Mouse (Mus musculus) myocyte (in vitro differentiated cells): ENCODE data around the gene Inpp4b. TPM values are rescaled to one million over a fixed set of nuclear protein-coding genes. Genes with fewer than 3 reads are reported as not detected.
A peak's percentile ranks its signal among the peaks of the same experiment; 100 is the strongest.

ENCODE experiments used
- H3K27me3 ChIP-seq: one replicate; pipeline ENCODE4 v1.6.1; 2011; ENCODE audit not compliant: control insufficient read depth, insufficient read depth, insufficient read length
- H3K36me3 ChIP-seq: one replicate; pipeline ENCODE4 v1.6.1; 2011; ENCODE audit not compliant: control insufficient read depth, insufficient read depth
- H3K4me2 ChIP-seq: one replicate; pipeline ENCODE4 v1.6.1; 2011; ENCODE audit warnings: low read depth, control low read depth
- H3K4me3 ChIP-seq: one replicate; pipeline ENCODE4 v1.5.1; 2011; ENCODE audit warnings: mild to moderate bottlenecking, control low read depth, moderate library complexity
- H3K79me2 ChIP-seq: one replicate; pipeline ENCODE4 v1.6.1; 2011; ENCODE audit not compliant: control insufficient read depth, insufficient read depth
- H3ac ChIP-seq: one replicate; pipeline ENCODE4 v1.6.1; 2011; ENCODE audit not compliant: control insufficient read depth, insufficient read length
- CEBPB ChIP-seq: IDR thresholded peaks from 2 replicates; pipeline ENCODE4 v1.6.1; 2011; ENCODE audit warnings: mild to moderate bottlenecking, moderate library complexity; ENCODE audit not compliant: poor library complexity, insufficient read depth, severe bottlenecking
- E2F4 ChIP-seq: IDR thresholded peaks from one replicate; pipeline ENCODE4 v1.6.1; 2011; ENCODE audit warnings: mild to moderate bottlenecking, control low read depth, moderate library complexity; ENCODE audit not compliant: insufficient read depth
- MAX ChIP-seq: IDR thresholded peaks from one replicate; pipeline ENCODE4 v1.6.1; 2011; ENCODE audit warnings: low read depth, mild to moderate bottlenecking, control low read depth
- MYOD1 ChIP-seq, 3 experiments: IDR thresholded peaks; one replicate each; pipeline ENCODE4 v1.6.1; 2011; ENCODE audit warnings: control low read depth in 2 of 3, low read depth in 2 of 3, mild to moderate bottlenecking in 2 of 3, moderate library complexity in 1 of 3; ENCODE audit not compliant: insufficient read length in 2 of 3, control insufficient read depth in 1 of 3
- MYOG ChIP-seq, 3 experiments: IDR thresholded peaks; one replicate each; pipeline ENCODE4 v1.6.1; 2011; ENCODE audit warnings: control low read depth in 2 of 3, low read depth in 2 of 3, mild to moderate bottlenecking in 2 of 3; ENCODE audit not compliant: insufficient read length in 2 of 3, control insufficient read depth in 1 of 3, insufficient read depth in 1 of 3
- POLR2A ChIP-seq: IDR thresholded peaks from one replicate; pipeline ENCODE4 v1.6.1; 2011; ENCODE audit warnings: low read depth, mild to moderate bottlenecking, control low read depth, moderate library complexity; ENCODE audit not compliant: insufficient read length
- POLR2AphosphoS2 ChIP-seq: IDR thresholded peaks from one replicate; pipeline ENCODE4 v1.6.1; 2011; ENCODE audit warnings: low read depth, control low read depth; ENCODE audit not compliant: insufficient read length
- REST ChIP-seq: IDR thresholded peaks from one replicate; pipeline ENCODE4 v1.6.1; 2011; ENCODE audit warnings: mild to moderate bottlenecking, control low read depth, moderate library complexity; ENCODE audit not compliant: insufficient read depth, insufficient read length
- SRF ChIP-seq: IDR thresholded peaks from one replicate; pipeline ENCODE4 v1.6.1; 2011; ENCODE audit warnings: low read depth; ENCODE audit not compliant: control insufficient read depth, insufficient read length
- TCF12 ChIP-seq: IDR thresholded peaks from one replicate; pipeline ENCODE4 v1.6.1; 2011; ENCODE audit warnings: mild to moderate bottlenecking, control low read depth; ENCODE audit not compliant: poor library complexity, insufficient read depth, severe bottlenecking
- TCF3 ChIP-seq: IDR thresholded peaks from one replicate; pipeline ENCODE4 v1.6.1; 2011; ENCODE audit warnings: low read depth, control low read depth; ENCODE audit not compliant: insufficient read length
- USF1 ChIP-seq: IDR thresholded peaks from one replicate; pipeline ENCODE4 v1.6.1; 2011; ENCODE audit warnings: low read depth, mild to moderate bottlenecking, control low read depth, moderate library complexity
- polyA plus RNA-seq: library from polyadenylated mRNA; unstranded; fragments of >200 nt; fragmentation: generic; extraction: Trizol; gene quantifications from one replicate; pipeline ENCODE4 v1.2.1, GENCODE M21; 2012; ENCODE audit warnings: missing spikeins

Inpp4b gene
- polyA plus RNA-seq, 1 experiment, result 5.6 TPM

GRCm38 (mm10) chr8:81735655-81736054 lies 393.3 kb downstream of the Inpp4b start:
- TF ChIP-seq SRF (no peak), REST (no peak), MYOD1 (IDR thresholded peaks at IDR 0.05; ENCODE audit: control insufficient read depth in 1 of 3, insufficient read length in 2 of 3, low read depth in 2 of 3) (no peak), MAX (no peak), TCF3 (no peak), POLR2AphosphoS2 (no peak), POLR2A (no peak), CEBPB (no peak), MYOG (IDR thresholded peaks at IDR 0.05; ENCODE audit: control insufficient read depth in 1 of 3, insufficient read depth in 1 of 3, insufficient read length in 2 of 3, low read depth in 2 of 3) (no peak), E2F4 (no peak), TCF12 (no peak), USF1 (no peak)
- Histone ChIP-seq H3ac (no peak overlapping the region), H3K4me3 (no peak overlapping the region), H3K4me2 (no peak overlapping the region), H3K27me3 (no peaks in the 10 kb centered on the region), H3K79me2 (no peaks in the 10 kb centered on the region), H3K36me3 (no peaks in the 10 kb centered on the region)

- no peak overlapping the region for H3ac ChIP-seq
- TF ChIP-seq POLR2AphosphoS2 (no peak), E2F4 (no peak), MYOG (IDR thresholded peaks at IDR 0.05; ENCODE audit: control insufficient read depth in 1 of 3, insufficient read depth in 1 of 3, insufficient read length in 2 of 3, low read depth in 2 of 3) (no peak), POLR2A (no peak), USF1 (no peak), REST (no peak), TCF12 (no peak), CEBPB (no peak), SRF (no peak), MAX (no peak), TCF3 (no peak), MYOD1 (IDR thresholded peaks at IDR 0.05; ENCODE audit: control insufficient read depth in 1 of 3, insufficient read length in 2 of 3, low read depth in 2 of 3) (no peak)
- H3K79me2 ChIP-seq, result no peaks in the 10 kb centered on the region
- H3K27me3 ChIP-seq, result no peaks in the 10 kb centered on the region
- H3K4me3 ChIP-seq, result no peak overlapping the region
- H3K4me2 ChIP-seq, result no peak overlapping the region
- no peaks in the 10 kb centered on the region for H3K36me3 ChIP-seq
Observed at GRCm38 (mm10) chr8:81736103-81736502, 393.7 kb downstream of the Inpp4b start.

DNA sequence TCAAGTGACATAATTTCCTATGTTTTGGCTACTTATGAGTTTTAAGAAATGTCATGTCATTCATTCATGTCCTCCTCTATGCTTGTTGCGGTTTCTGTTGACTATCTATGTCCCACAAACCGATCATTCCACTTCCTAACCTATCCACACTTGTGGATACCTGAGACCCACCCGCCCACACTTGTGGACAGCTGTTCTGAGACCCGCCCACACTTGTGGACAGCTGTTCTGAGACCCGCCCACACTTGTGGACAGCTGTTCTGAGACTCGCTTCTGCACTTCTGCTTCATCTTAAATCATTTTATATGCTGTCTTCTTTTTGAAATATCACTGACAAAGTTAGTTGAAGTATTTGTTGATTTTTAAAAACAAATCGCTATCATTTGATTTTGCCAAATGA lies 400.2 kb downstream of the Inpp4b start:
- H3K79me2 ChIP-seq, result no peaks in the 10 kb centered on the region
- H3K4me3 ChIP-seq, result no peak overlapping the region
- H3K27me3 ChIP-seq, result no peaks in the 10 kb centered on the region
- H3K4me2 ChIP-seq, result peak overlapping the region; percentile 4
- H3ac ChIP-seq, result no peak overlapping the region
- peak; percentile 38 to 86 (median 70) for TF ChIP-seq MYOG (IDR thresholded peaks at IDR 0.05; ENCODE audit: control insufficient read depth in 1 of 3, insufficient read depth in 1 of 3, insufficient read length in 2 of 3, low read depth in 2 of 3)
- TF ChIP-seq USF1, result no peak
- TF ChIP-seq POLR2A, result no peak
- TF ChIP-seq TCF12, result peak; percentile 60
- TF ChIP-seq MYOD1 (IDR thresholded peaks at IDR 0.05; ENCODE audit: control insufficient read depth in 1 of 3, insufficient read length in 2 of 3, low read depth in 2 of 3), result peak in 2 of 3 experiments; percentile 87 to 89
- TF ChIP-seq CEBPB, result no peak
- TF ChIP-seq SRF, result no peak
- peak; percentile 50 for TF ChIP-seq TCF3
- no peaks in the 10 kb centered on the region for H3K36me3 ChIP-seq

DNA sequence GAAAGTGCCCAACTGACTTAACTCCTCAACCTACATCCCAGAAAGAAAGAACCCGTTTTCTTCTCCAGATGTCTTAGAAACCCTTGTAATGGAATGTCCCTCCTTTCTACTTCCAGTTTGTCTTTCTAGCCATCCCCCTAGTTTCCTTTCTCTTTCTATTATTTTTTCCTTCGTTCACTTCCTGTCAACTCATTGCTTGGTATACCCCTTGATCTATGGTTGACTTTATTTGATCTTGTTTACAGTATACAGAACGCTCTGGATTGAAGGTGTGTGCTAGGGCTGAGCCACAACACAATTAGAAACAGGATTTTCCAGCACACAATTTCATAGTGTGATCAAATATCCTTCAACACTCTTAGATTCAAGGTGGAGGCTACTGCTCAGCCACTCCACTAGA lies 400.7 kb downstream of the Inpp4b start:
- H3K36me3 ChIP-seq, result no peaks in the 10 kb centered on the region
- TF ChIP-seq POLR2A (no peak), MAX (no peak), USF1 (no peak), CEBPB (no peak), TCF3 (no peak), REST (no peak), TCF12 (no peak), MYOD1 (IDR thresholded peaks at IDR 0.05; ENCODE audit: control insufficient read depth in 1 of 3, insufficient read length in 2 of 3, low read depth in 2 of 3) (no peak), E2F4 (no peak), MYOG (IDR thresholded peaks at IDR 0.05; ENCODE audit: control insufficient read depth in 1 of 3, insufficient read depth in 1 of 3, insufficient read length in 2 of 3, low read depth in 2 of 3) (no peak), SRF (no peak), POLR2AphosphoS2 (no peak)
- no peaks in the 10 kb centered on the region for H3K27me3 ChIP-seq

GRCm38 (mm10) chr8:81745439-81745838 lies 403.1 kb downstream of the Inpp4b start:
- Histone ChIP-seq H3K36me3 (no peaks in the 10 kb centered on the region), H3K27me3 (no peaks in the 10 kb centered on the region), H3ac (no peak overlapping the region), H3K79me2 (no peaks in the 10 kb centered on the region), H3K4me2 (no peak overlapping the region), H3K4me3 (no peak overlapping the region)
- TF ChIP-seq TCF12 (no peak), REST (no peak), MAX (no peak), CEBPB (no peak), E2F4 (no peak), MYOD1 (IDR thresholded peaks at IDR 0.05; ENCODE audit: control insufficient read depth in 1 of 3, insufficient read length in 2 of 3, low read depth in 2 of 3) (no peak), POLR2A (no peak), USF1 (no peak), SRF (no peak), MYOG (IDR thresholded peaks at IDR 0.05; ENCODE audit: control insufficient read depth in 1 of 3, insufficient read depth in 1 of 3, insufficient read length in 2 of 3, low read depth in 2 of 3) (no peak), TCF3 (no peak), POLR2AphosphoS2 (no peak)

More for the DNA sequence above, 400.7 kb downstream of the Inpp4b start:
- H3ac ChIP-seq, result no peak overlapping the region
- H3K4me3 ChIP-seq, result no peak overlapping the region
- no peaks in the 10 kb centered on the region for H3K79me2 ChIP-seq
- H3K4me2 ChIP-seq, result peak overlapping the region; percentile 4
